11 mouse cellular contexts compared by ENCODE assay signal in the genomic region with DNA sequence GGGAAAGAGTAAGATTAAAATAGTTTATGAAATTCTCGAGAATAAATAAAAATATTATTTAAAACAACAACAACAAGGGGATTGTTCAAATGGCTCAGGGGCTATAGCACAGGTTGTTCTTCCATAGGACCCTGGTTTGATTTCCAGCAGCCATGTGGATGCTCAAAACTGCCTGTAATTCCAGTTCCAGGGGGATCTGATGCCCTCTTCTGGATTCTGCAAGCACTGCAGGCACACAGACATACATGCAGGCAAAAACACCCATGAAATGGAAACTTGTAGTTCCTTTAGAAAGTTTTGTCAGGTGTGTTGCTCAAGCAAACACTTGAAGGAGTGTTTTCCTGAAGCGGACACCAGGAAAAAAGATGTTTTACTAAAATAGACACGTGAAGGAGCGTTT. TPM values are rescaled to one million over a fixed set of nuclear protein-coding genes. Genes with fewer than 3 reads are reported as not detected.
DNase-seq lines count a peak whose midpoint lies in the region; ATAC-seq and TF ChIP-seq lines count a peak whose summit lies in the region.
"Had no signal": no experiment of that assay in that cellular context is flagged by ENCODE, and none has a peak within 500 bp of the region (broad histone marks: within the 10 kb centered on the region; RNA-seq: fewer than 3 reads in every experiment).

No protein-coding gene starts in this region.

- no peak overlapping the region for H3K4me3 ChIP-seq in kidney, postnatal 0 days (replicated peaks; ENCODE audit: low read depth, low read length)
- H3K4me3 ChIP-seq in kidney, embryonic 14.5 days (ENCODE audit: low read length) = no peak overlapping the region
- H3K4me3 ChIP-seq in cortical plate, adult 2 months (ENCODE audit: insufficient read depth, low read length) = no peak overlapping the region
- no peak overlapping the region for H3K4me3 ChIP-seq in forebrain, embryonic 14.5 days (ENCODE audit: low read depth, low read length)
- H3K4me3 ChIP-seq: intestine, embryonic 15.5 days; midbrain, embryonic 10.5 days; neural tube, embryonic 15.5 days had no signal

- H3K36me3 ChIP-seq in kidney, postnatal 0 days (ENCODE audit: insufficient read depth, low read length) = no peaks in the 10 kb centered on the region
- no peaks in the 10 kb centered on the region for H3K36me3 ChIP-seq in kidney, embryonic 14.5 days (ENCODE audit: control insufficient read depth, insufficient read depth, low read length)
- H3K36me3 ChIP-seq in forebrain, embryonic 14.5 days (ENCODE audit: control insufficient read depth, insufficient read depth, low read length) = no peaks in the 10 kb centered on the region
- H3K36me3 ChIP-seq: intestine, embryonic 15.5 days; midbrain, embryonic 10.5 days; neural tube, embryonic 15.5 days had no signal

- H3K27ac ChIP-seq in kidney, postnatal 0 days = no peak overlapping the region
- no peak overlapping the region for H3K27ac ChIP-seq in kidney, embryonic 14.5 days (ENCODE audit: low read depth, low read length)
- H3K27ac ChIP-seq in cortical plate, adult 2 months (ENCODE audit: insufficient read depth, low read length) = no peak overlapping the region
- H3K27ac ChIP-seq in forebrain, embryonic 14.5 days (ENCODE audit: low read depth, low read length) = no peak overlapping the region
- H3K27ac ChIP-seq: intestine, embryonic 15.5 days; midbrain, embryonic 10.5 days; neural tube, embryonic 15.5 days had no signal

- TF ChIP-seq CTCF in kidney, postnatal 0 days (IDR thresholded peaks at IDR 0.05; ENCODE audit: low read depth) = peak; percentile 44
- 0 out of 2 replicates have a peak, but pooled peaks have one; percentile 3 for TF ChIP-seq CTCF in cortical plate, adult 2 months (IDR thresholded peaks at IDR 0.05; ENCODE audit: extremely low read depth, insufficient read depth, low read length)

- 69% methylated on average over 4 of the region's 4 CpGs for WGBS in kidney, postnatal 0 days
- 65% methylated on average over 4 of the region's 4 CpGs for WGBS in kidney, embryonic 14.5 days
- WGBS in forebrain, embryonic 14.5 days = 69% methylated on average over 4 of the region's 4 CpGs

- no peak for TF ChIP-seq POLR2A in cortical plate, adult 2 months (IDR thresholded peaks at IDR 0.05; ENCODE audit: extremely low read depth, insufficient read depth, low read length)

- H3K4me2 ChIP-seq in kidney, postnatal 0 days (ENCODE audit: low read length) = no peak overlapping the region
- no peak overlapping the region for H3K4me2 ChIP-seq in kidney, embryonic 14.5 days (replicated peaks; ENCODE audit: low read depth, low read length)
- no peak overlapping the region for H3K4me2 ChIP-seq in forebrain, embryonic 14.5 days (ENCODE audit: low read length)
- H3K4me2 ChIP-seq: heart, embryonic 11.5 days; intestine, embryonic 15.5 days; neural tube, embryonic 15.5 days had no signal

- H3K27me3 ChIP-seq in kidney, postnatal 0 days (ENCODE audit: insufficient read depth, low read length) = no peaks in the 10 kb centered on the region
- no peaks in the 10 kb centered on the region for H3K27me3 ChIP-seq in kidney, embryonic 14.5 days (ENCODE audit: control insufficient read depth, insufficient read depth, low read length)
- no peaks in the 10 kb centered on the region for H3K27me3 ChIP-seq in forebrain, embryonic 14.5 days (replicated peaks; ENCODE audit: control insufficient read depth, insufficient read depth, low read length)
- H3K27me3 ChIP-seq: intestine, embryonic 15.5 days; neural tube, embryonic 15.5 days had no signal

- no peak for ATAC-seq in kidney, postnatal 0 days (replicated peaks; ENCODE audit: low FRiP score, low read depth)
- ATAC-seq in kidney, embryonic 14.5 days (ENCODE audit: low FRiP score, low TSS enrichment) = no peak
- ATAC-seq in forebrain, embryonic 14.5 days = no peak
- ATAC-seq: intestine, embryonic 15.5 days had no signal

- no peaks in the 10 kb centered on the region for H3K9me3 ChIP-seq in kidney, postnatal 0 days (replicated peaks; ENCODE audit: low read length)
- H3K9me3 ChIP-seq in kidney, embryonic 14.5 days (ENCODE audit: control insufficient read depth, low read length) = no peaks in the 10 kb centered on the region
- no peaks in the 10 kb centered on the region for H3K9me3 ChIP-seq in forebrain, embryonic 14.5 days (replicated peaks; ENCODE audit: control insufficient read depth, low read length)
- H3K9me3 ChIP-seq: intestine, embryonic 15.5 days; neural tube, embryonic 15.5 days had no signal

- no peaks in the 10 kb centered on the region for H3K4me1 ChIP-seq in kidney, postnatal 0 days (replicated peaks; ENCODE audit: insufficient read depth, low read length)
- no peaks in the 10 kb centered on the region for H3K4me1 ChIP-seq in kidney, embryonic 14.5 days (ENCODE audit: control insufficient read depth, insufficient read depth, low read length)
- H3K4me1 ChIP-seq in cortical plate, adult 2 months (ENCODE audit: control insufficient read depth, insufficient read depth, low read length) = no peaks in the 10 kb centered on the region
- H3K4me1 ChIP-seq in forebrain, embryonic 14.5 days (ENCODE audit: control insufficient read depth, insufficient read depth, low read length) = no peaks in the 10 kb centered on the region
- H3K4me1 ChIP-seq: intestine, embryonic 15.5 days; midbrain, embryonic 10.5 days; neural tube, embryonic 15.5 days had no signal

- DNase-seq in kidney, postnatal 0 days (ENCODE audit: low spot score) = no peak
- DNase-seq in A20 (ENCODE audit: low read depth, low spot score) (peak; percentile 48), adipocyte (ENCODE audit: low spot score) (no peak)
- peak; percentile 12 for DNase-seq in CD4-positive helper T cell, adult 2 months (ENCODE audit: low read depth, low spot score)
- DNase-seq in forebrain, embryonic 14.5 days (ENCODE audit: low spot score) = no peak

- no peak overlapping the region for H3K9ac ChIP-seq in kidney, postnatal 0 days (ENCODE audit: low read depth, low read length)
- H3K9ac ChIP-seq in kidney, embryonic 14.5 days (ENCODE audit: low read depth, low read length) = no peak overlapping the region
- H3K9ac ChIP-seq in forebrain, embryonic 14.5 days (ENCODE audit: low read length) = no peak overlapping the region
- H3K9ac ChIP-seq: intestine, embryonic 15.5 days; neural tube, embryonic 15.5 days had no signal

RNA-seq across cellular contexts. Expression of gene Ccnf, which starts 31.4 kb away (rescaled TPM):
- 18.3 and 23.2 TPM in 2 replicates for polyA plus RNA-seq in kidney, postnatal 0 days (2015; fragmentation: Nextera tagmentation; extraction: Ambion mirVana)
- 43.9 and 66.6 TPM in 2 replicates for polyA plus RNA-seq in kidney, embryonic 14.5 days (2014; fragmentation: Nextera tagmentation; extraction: Ambion mirVana)
- polyA plus RNA-seq in cortical plate, adult 2 months (2012; rRNA removed) = 4.4 and 4.8 TPM in 2 replicates
- polyA plus RNA-seq in forebrain, embryonic 14.5 days (2014; fragmentation: Nextera tagmentation; extraction: Ambion mirVana) = 31.8 and 34.3 TPM in 2 replicates

Comparison
In these comparisons a context has a peak if more than half of its experiments do, and no peak if none do; other contexts are left out.
1. DNase-seq: peak in A20 (single experiment) and CD4-positive helper T cell, adult 2 months (single experiment); none in kidney, postnatal 0 days (single experiment), adipocyte (single experiment) and forebrain, embryonic 14.5 days (single experiment).